Mouse (Mus musculus) ES-Bruce4 (cell line): ENCODE measurements around the gene Col4a1.

Experiments
- CTCF ChIP-seq: IDR thresholded peaks from one replicate; pipeline ENCODE4 v1.8.1; 2011; ENCODE audit warnings: low read depth, low read length
- EP300 ChIP-seq: IDR thresholded peaks from 2 replicates; pipeline ENCODE4 v1.6.1; 2011; ENCODE audit warnings: low read depth, low read length; ENCODE audit not compliant: insufficient read depth

- TF ChIP-seq CTCF (no peak), EP300 (no peak)
These were observed 86.8 kb downstream of the Col4a1 start for GRCm38 (mm10) chr8:11225577-11226434.
